Mouse (Mus musculus) limb, embryonic 14.5 days (tissue): ENCODE data around the gene Tmem163. TPM values are rescaled to one million over a fixed set of nuclear protein-coding genes. Genes with fewer than 3 reads are reported as not detected.

Experiments used
- ATAC-seq: fragments of 200-750 bp; cut with Nextera tagmentation; 2 replicates; pipeline ENCODE4 v1.8.0; 2017; ENCODE audit warnings: low read depth, moderate number of reproducible peaks, moderate TSS enrichment; ENCODE audit not compliant: low FRiP score
- DNase-seq: peaks from one replicate; pipeline ENCODE4 v3.0.0-alpha.2; 2015; ENCODE audit warnings: low spot score
- H3K27ac ChIP-seq: fragments of 300-500 bp; sonication (generic); replicated peaks from 2 replicates; pipeline ENCODE4 v1.5.1; 2014; ENCODE audit warnings: low read depth, mild to moderate bottlenecking, low read length, moderate library complexity, mixed read lengths
- H3K27me3 ChIP-seq: fragments of 300-500 bp; sonication (generic); 2 replicates; pipeline ENCODE4 v1.6.1; 2014; ENCODE audit warnings: low read length, mixed read lengths; ENCODE audit not compliant: control insufficient read depth, insufficient read depth
- H3K36me3 ChIP-seq: fragments of 300-500 bp; sonication (generic); 2 replicates; pipeline ENCODE4 v1.6.1; 2014; ENCODE audit warnings: mild to moderate bottlenecking, low read length, moderate library complexity, mixed read lengths; ENCODE audit not compliant: control insufficient read depth, insufficient read depth
- H3K4me1 ChIP-seq: fragments of 300-500 bp; sonication (generic); 2 replicates; pipeline ENCODE4 v1.6.1; 2014; ENCODE audit warnings: antibody characterized with exemption, low read length, mixed read lengths; ENCODE audit not compliant: control insufficient read depth, insufficient read depth
- H3K4me2 ChIP-seq: fragments of 300-500 bp; sonication (generic); replicated peaks from 2 replicates; pipeline ENCODE4 v1.6.1; 2014; ENCODE audit warnings: low read depth, mild to moderate bottlenecking, low read length, moderate library complexity; ENCODE audit not compliant: severe bottlenecking
- H3K4me3 ChIP-seq: fragments of 300-500 bp; sonication (generic); replicated peaks from 2 replicates; pipeline ENCODE4 v1.5.1; 2014; ENCODE audit warnings: low read length
- H3K9ac ChIP-seq: fragments of 300-500 bp; sonication (generic); 2 replicates; pipeline ENCODE4 v1.6.1; 2014; ENCODE audit warnings: mild to moderate bottlenecking, low read depth, low read length, moderate library complexity; ENCODE audit not compliant: severe bottlenecking
- H3K9me3 ChIP-seq: fragments of 300-500 bp; sonication (generic); 2 replicates; pipeline ENCODE4 v1.6.1; 2016; ENCODE audit warnings: low read length; ENCODE audit not compliant: control insufficient read depth
- POLR2A ChIP-seq: fragments of 200-500 bp; IDR thresholded peaks from 2 replicates; pipeline ENCODE4 v1.8.0; 2012; ENCODE audit warnings: inconsistent platforms, mild to moderate bottlenecking, moderate library complexity, borderline replicate concordance; ENCODE audit not compliant: insufficient read depth, insufficient read length; ENCODE audit errors: extremely low read depth
- WGBS: fragments of 180-500 bp; shearing (Covaris S2); extraction: QIAGEN DNeasy Blood & Tissue Kit; methylation state at CpG from one replicate; pipeline ENCODE4 v1.1.7; 2014; 5-methylcytosine and 5-hydroxymethylcytosine counted together
- polyA plus RNA-seq, 2 experiments: library from polyadenylated mRNA; depleted of rRNA in 1 of 2; stranded (reverse) in 1 of 2; unstranded in 1 of 2; fragments of >200 nt; fragmentation: Nextera tagmentation in 1 of 2; extraction: Ambion mirVana in 1 of 2; gene quantifications; 2 replicates each; pipeline versions ENCODE4 v1.2.1 to v1.2.3; 2012 to 2014

Tmem163 gene
- polyA plus RNA-seq (2012; rRNA removed) (2.6 and 4.7 TPM in 2 replicates), polyA plus RNA-seq (2014; fragmentation: Nextera tagmentation; extraction: Ambion mirVana) (1.7 and 2.5 TPM in 2 replicates)

GRCm38 (mm10) chr1:127679498-127680133 lies at the start of gene Tmem163:
Tmem163 (minus strand) TSS chr1:127679548.
- Histone ChIP-seq H3K9me3 (0 out of 2 replicates have a peak, but pooled peaks cover 3% of the 10 kb centered on the region), H3K4me1 (peaks cover 5% of the 10 kb centered on the region), H3K4me2 (no peak within 1 kb of the TSS), H3K4me3 (no peak within 1 kb of the TSS), H3K27me3 (peaks cover 57% of the 10 kb centered on the region), H3K9ac (no peak within 1 kb of the TSS), H3K27ac (no peak within 1 kb of the TSS), H3K36me3 (no peaks in the 10 kb centered on the region)
- DNase-seq (peak; percentile 33), ATAC-seq (no peak)
- TF ChIP-seq POLR2A, result no peak
- 19% methylated on average over 18 of the region's 18 CpGs for WGBS

GRCm38 (mm10) chr1:127729096-127729495 lies 49.7 kb upstream of the Tmem163 start, which contains the start of gene Acmsd:
Acmsd (plus strand) TSS chr1:127729413.
- WGBS, result 97% methylated on average over 4 of the region's 4 CpGs
- no peak for TF ChIP-seq POLR2A
- H3K4me2 ChIP-seq, result no peak within 1 kb of the TSS
- H3K4me3 ChIP-seq, result no peak within 1 kb of the TSS
- no peak within 1 kb of the TSS for H3K9ac ChIP-seq
- DNase-seq, result no peak
- no peaks in the 10 kb centered on the region for H3K27me3 ChIP-seq
- no peak for ATAC-seq
- H3K4me1 ChIP-seq, result peaks cover 2% of the 10 kb centered on the region; the same call in 1 of the 2 replicates
- no peak within 1 kb of the TSS for H3K27ac ChIP-seq
- 0 out of 2 replicates have a peak, but pooled peaks cover 6% of the 10 kb centered on the region for H3K9me3 ChIP-seq
- no peaks in the 10 kb centered on the region for H3K36me3 ChIP-seq

GRCm38 (mm10) chr1:127723596-127723995 lies 44.2 kb upstream of the Tmem163 start:
- WGBS, result 42% methylated on average over 2 of the region's 2 CpGs

GRCm38 (mm10) chr1:127718290-127718689 lies 38.9 kb upstream of the Tmem163 start:
- TF ChIP-seq POLR2A, result no peak
- Histone ChIP-seq H3K27ac (no peak overlapping the region), H3K9me3 (no peaks in the 10 kb centered on the region), H3K4me3 (no peak overlapping the region), H3K27me3 (no peaks in the 10 kb centered on the region), H3K4me1 (no peaks in the 10 kb centered on the region), H3K36me3 (no peaks in the 10 kb centered on the region), H3K4me2 (no peak overlapping the region), H3K9ac (no peak overlapping the region)
- WGBS, result 87% methylated on average over 1 of the region's 1 CpGs
- ATAC-seq (no peak), DNase-seq (no peak)

More at GRCm38 (mm10) chr1:127723596-127723995, 44.2 kb upstream of the Tmem163 start:
- H3K36me3 ChIP-seq, result no peaks in the 10 kb centered on the region
- H3K27ac ChIP-seq, result no peak overlapping the region
- no peak overlapping the region for H3K4me2 ChIP-seq
- 0 out of 2 replicates have a peak, but pooled peaks cover 2% of the 10 kb centered on the region for H3K9me3 ChIP-seq
- H3K4me1 ChIP-seq, result no peaks in the 10 kb centered on the region
- no peak for TF ChIP-seq POLR2A
- no peak for DNase-seq
- no peak overlapping the region for H3K9ac ChIP-seq
- no peak for ATAC-seq
- H3K27me3 ChIP-seq, result no peaks in the 10 kb centered on the region
- H3K4me3 ChIP-seq, result no peak overlapping the region

- WGBS, result 88% methylated on average over 8 of the region's 8 CpGs
- TF ChIP-seq POLR2A, result no peak
- ATAC-seq, result no peak
Observed at GRCm38 (mm10) chr1:127716441-127716840, 37.1 kb upstream of the Tmem163 start.

More at GRCm38 (mm10) chr1:127716441-127716840, 37.1 kb upstream of the Tmem163 start:
- Histone ChIP-seq H3K27me3 (no peaks in the 10 kb centered on the region), H3K9ac (no peak overlapping the region), H3K9me3 (no peaks in the 10 kb centered on the region), H3K4me3 (no peak overlapping the region), H3K36me3 (no peaks in the 10 kb centered on the region), H3K4me2 (no peak overlapping the region), H3K4me1 (no peaks in the 10 kb centered on the region), H3K27ac (no peak overlapping the region)
- no peak for DNase-seq
